Mouse (Mus musculus) forebrain, postnatal 0 days (tissue): ENCODE data around the gene Fbxl20. TPM values are rescaled to one million over a fixed set of nuclear protein-coding genes. Genes with fewer than 3 reads are reported as not detected.

Source experiments
- ATAC-seq: fragments of 200-750 bp; cut with Nextera tagmentation; 2 replicates; pipeline ENCODE4 v1.8.0; 2017; ENCODE audit warnings: mild to moderate bottlenecking, moderate library complexity
- DNase-seq: peaks from one replicate; pipeline ENCODE4 v3.0.0-alpha.2; 2015
- H3K27ac ChIP-seq: fragments of 300-500 bp; sonication (generic); 2 replicates; pipeline ENCODE4 v1.5.1; 2014; ENCODE audit warnings: low read depth, mild to moderate bottlenecking, antibody characterized with exemption, low read length, moderate library complexity, mixed read lengths
- H3K27me3 ChIP-seq: fragments of 300-500 bp; sonication (generic); 2 replicates; pipeline ENCODE4 v1.6.1; 2014; ENCODE audit warnings: mild to moderate bottlenecking, low read length, mixed read lengths; ENCODE audit not compliant: insufficient read depth
- H3K36me3 ChIP-seq: fragments of 300-500 bp; sonication (generic); 2 replicates; pipeline ENCODE4 v1.6.1; 2014; ENCODE audit warnings: mild to moderate bottlenecking, moderate library complexity; ENCODE audit not compliant: insufficient read depth
- H3K4me1 ChIP-seq: fragments of 300-500 bp; sonication (generic); 2 replicates; pipeline ENCODE4 v1.6.1; 2014; ENCODE audit warnings: antibody characterized with exemption; ENCODE audit not compliant: insufficient read depth
- H3K4me2 ChIP-seq: fragments of 300-500 bp; sonication (generic); 2 replicates; pipeline ENCODE4 v1.6.1; 2014; ENCODE audit warnings: low read depth, mild to moderate bottlenecking, moderate library complexity
- H3K4me3 ChIP-seq: fragments of 300-500 bp; sonication (generic); 2 replicates; pipeline ENCODE4 v1.5.1; 2014; ENCODE audit warnings: low read depth, low read length, mixed read lengths
- H3K9ac ChIP-seq: fragments of 300-500 bp; sonication (generic); 2 replicates; pipeline ENCODE4 v1.6.1; 2014; ENCODE audit warnings: mild to moderate bottlenecking
- H3K9me3 ChIP-seq: fragments of 300-500 bp; sonication (generic); 2 replicates; pipeline ENCODE4 v1.6.1; 2016; ENCODE audit warnings: low read length
- CTCF ChIP-seq: sonication (generic); IDR thresholded peaks from 2 replicates; pipeline ENCODE4 v1.5.1; 2016; ENCODE audit warnings: antibody characterized with exemption, control low read depth, low read depth
- WGBS: fragments of 180-500 bp; shearing (Covaris S2); extraction: QIAGEN DNeasy Blood & Tissue Kit; methylation state at CpG from one replicate; pipeline ENCODE4 v1.1.7; 2014; 5-methylcytosine and 5-hydroxymethylcytosine counted together
- polyA plus RNA-seq: library from polyadenylated mRNA; unstranded; fragments of >200 nt; fragmentation: Nextera tagmentation; extraction: Ambion mirVana; gene quantifications from 2 replicates; pipeline ENCODE4 v1.2.1, GENCODE M21; 2015
- total RNA-seq: library from RNA; depleted of rRNA; stranded (reverse); fragments of >200 nt; gene quantifications from 2 replicates; pipeline ENCODE4 v1.2.3, GENCODE M21; 2014

Fbxl20 gene
- total and polyA plus RNA-seq, 2 experiments from 2014 or later: 12.5 to 22.9 TPM

DNA sequence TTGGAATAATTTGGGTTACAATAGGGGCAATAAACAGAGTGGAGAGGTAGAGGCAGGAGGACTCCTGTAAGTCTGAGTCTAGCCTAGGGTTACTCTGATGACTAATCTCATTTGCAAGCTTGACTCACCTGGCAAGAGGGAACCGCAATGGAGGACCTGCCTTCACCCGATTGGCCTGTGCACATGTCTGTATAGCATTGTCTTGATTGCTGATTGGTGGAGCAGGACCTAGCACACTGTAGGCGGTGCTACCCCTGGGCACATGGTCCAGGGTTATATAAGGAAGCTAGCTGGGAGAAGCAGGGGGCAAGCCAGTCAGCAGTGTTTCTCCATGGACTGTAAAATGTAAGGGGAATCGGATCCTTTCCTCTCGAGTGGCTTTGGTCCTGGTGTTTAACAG, 92.2 kb downstream of the Fbxl20 start:
- DNase-seq (no peak), ATAC-seq (0 out of 2 replicates have a peak, but pooled peaks have one; percentile 42)
- Histone ChIP-seq H3K9me3 (no peaks in the 10 kb centered on the region), H3K27ac (no peak overlapping the region), H3K9ac (no peak overlapping the region), H3K36me3 (no peaks in the 10 kb centered on the region), H3K27me3 (peaks cover 6% of the 10 kb centered on the region; the same call in 1 of the 2 replicates), H3K4me1 (no peaks in the 10 kb centered on the region), H3K4me3 (no peak overlapping the region), H3K4me2 (no peak overlapping the region)
- whole genome bisulfite sequencing: 85% methylated on average over 5 of the region's 5 CpGs
- TF ChIP-seq CTCF: no peak

DNA sequence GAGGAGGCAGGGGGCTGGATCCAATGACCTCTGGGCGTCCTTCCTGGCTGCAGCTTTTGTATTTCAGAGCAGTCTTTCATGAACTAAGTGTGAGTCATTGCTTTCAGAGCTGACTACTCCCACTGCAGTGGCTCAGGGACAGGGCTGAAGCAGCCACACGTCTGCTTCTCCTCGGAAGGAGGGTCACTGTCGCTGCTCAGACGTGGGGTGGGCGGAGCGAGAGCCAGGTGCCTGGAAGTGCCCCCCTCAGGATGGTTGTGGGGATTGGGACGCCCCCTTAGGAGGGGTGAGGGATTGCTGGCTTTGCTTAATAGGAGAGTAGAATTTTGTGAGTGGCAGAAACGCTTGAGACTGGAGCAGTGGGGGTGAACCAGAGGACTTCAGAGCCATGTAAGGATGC, 92.7 kb downstream of the Fbxl20 start:
- H3K36me3 ChIP-seq: no peaks in the 10 kb centered on the region
- peaks cover 10% of the 10 kb centered on the region; the same call in 1 of the 2 replicates for H3K27me3 ChIP-seq
- no peaks in the 10 kb centered on the region for H3K4me1 ChIP-seq
- H3K4me3 ChIP-seq: no peak overlapping the region
- no peak for TF ChIP-seq CTCF
- ATAC-seq (no peak), DNase-seq (no peak)
- WGBS: 26% methylated on average over 9 of the region's 9 CpGs
- no peak overlapping the region for H3K9ac ChIP-seq
- no peaks in the 10 kb centered on the region for H3K9me3 ChIP-seq
- H3K27ac ChIP-seq: no peak overlapping the region
- H3K4me2 ChIP-seq: no peak overlapping the region

DNA sequence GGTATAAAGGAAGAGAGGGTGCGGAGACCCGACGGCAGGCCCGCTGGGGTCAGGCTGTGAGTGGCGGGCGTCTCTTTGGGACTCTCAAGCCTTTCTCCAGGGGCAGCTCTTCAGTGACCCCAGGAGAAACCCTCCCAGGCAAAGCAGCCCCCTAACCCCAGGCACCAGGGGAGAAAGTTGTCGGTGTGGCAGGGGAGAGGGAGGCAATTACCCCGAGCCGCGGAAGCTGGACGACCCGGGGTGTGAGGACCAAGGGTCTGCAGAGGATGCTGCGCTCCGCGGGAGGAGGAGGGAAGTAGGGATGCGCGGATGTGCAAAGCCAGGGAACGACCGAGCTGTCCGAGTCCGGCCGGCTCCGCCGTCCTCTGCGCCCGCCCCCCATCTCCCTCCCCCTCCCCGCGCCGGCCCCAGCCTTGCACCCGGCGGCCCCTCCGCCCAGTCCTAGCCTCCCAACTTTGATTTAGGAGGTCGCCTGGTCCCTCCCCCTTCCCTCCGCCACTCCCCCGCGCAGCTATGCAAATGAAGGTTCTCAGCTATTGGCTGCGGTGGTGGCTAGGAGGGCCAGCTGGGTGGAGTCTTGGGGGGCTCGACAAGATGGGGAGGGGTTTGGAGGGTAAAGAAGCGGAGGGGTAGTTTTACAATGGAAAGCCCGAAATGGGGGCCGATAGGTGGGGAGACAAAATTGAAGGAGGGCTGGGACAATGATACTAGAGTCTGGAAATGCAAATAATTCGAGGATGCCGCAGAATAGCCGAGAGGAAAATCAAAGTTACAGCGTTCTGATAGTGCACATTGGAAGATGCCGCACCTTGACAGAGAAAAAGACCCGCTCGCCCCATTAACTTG, 97.0 kb downstream of the Fbxl20 start, which contains the start of gene Stac2:
Stac2 (minus strand) TSS at position 474 of the 846 bp plus-strand sequence.
- Histone ChIP-seq H3K27ac (peak within 1 kb of the TSS; percentile 59), H3K4me3 (peak within 1 kb of the TSS; percentile 48), H3K9me3 (no peaks in the 10 kb centered on the region), H3K27me3 (peaks cover 17% of the 10 kb centered on the region), H3K9ac (peak within 1 kb of the TSS; percentile 58), H3K4me2 (peak within 1 kb of the TSS; percentile 66), H3K4me1 (no peaks in the 10 kb centered on the region; the same call in 1 of the 2 replicates), H3K36me3 (no peaks in the 10 kb centered on the region)
- DNase-seq: peak; percentile 69
- ATAC-seq: peak; percentile 79
- TF ChIP-seq CTCF: no peak
- WGBS: 3% methylated on average over 31 of the region's 48 CpGs

DNA sequence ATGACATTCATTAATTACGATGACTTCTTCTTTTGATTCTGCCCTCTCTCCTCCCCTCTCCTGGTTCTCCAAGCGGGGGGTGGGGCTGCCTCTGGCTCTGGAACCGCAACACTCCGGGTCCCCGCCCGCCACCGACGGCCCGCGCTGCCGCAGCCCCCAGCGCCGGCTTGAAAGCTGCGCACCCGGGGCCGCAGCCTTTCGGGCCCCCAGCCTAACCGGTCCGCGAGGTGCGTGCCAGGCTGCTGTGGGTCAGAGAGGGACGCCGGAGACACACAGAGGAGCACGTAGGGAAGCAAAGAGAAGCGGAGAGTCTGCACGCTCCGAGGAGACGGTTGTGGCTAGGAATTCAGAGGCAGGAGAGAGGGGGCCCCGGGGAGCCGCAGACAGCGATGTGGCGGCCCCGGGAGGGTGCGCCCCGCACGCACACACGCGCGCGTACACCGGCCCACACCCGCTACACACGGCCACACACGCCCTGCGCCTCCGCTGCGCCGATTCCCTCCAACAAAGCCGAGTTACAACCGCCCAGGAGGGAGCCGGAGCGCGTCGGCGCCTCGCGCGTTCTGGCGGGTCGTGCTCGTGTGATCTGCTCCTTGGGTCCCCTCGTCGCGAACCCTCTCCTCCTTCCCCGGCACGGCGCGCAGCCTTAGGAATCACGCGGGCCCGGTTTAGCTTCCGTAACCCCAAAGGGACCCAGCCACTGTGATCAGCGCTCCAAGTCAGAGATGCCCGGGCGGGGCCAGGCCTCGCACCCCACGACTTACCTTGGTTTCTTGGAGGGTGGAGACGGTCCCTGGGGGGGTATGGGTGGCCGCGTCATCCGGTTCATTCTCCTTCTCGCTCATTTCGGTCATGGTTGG, 97.8 kb downstream of the Fbxl20 start:
- peaks cover 17% of the 10 kb centered on the region for H3K27me3 ChIP-seq
- peak overlapping the region; percentile 58 for H3K9ac ChIP-seq
- H3K27ac ChIP-seq: peak overlapping the region; percentile 59
- WGBS: 2% methylated on average over 83 of the region's 83 CpGs
- peak overlapping the region; percentile 66 for H3K4me2 ChIP-seq
- no peaks in the 10 kb centered on the region for H3K36me3 ChIP-seq
- DNase-seq (peak; percentile 59), ATAC-seq (peak; percentile 58)
- H3K4me3 ChIP-seq: peak overlapping the region; percentile 48
- H3K4me1 ChIP-seq: no peaks in the 10 kb centered on the region; the same call in 1 of the 2 replicates
- TF ChIP-seq CTCF: no peak
- H3K9me3 ChIP-seq: no peaks in the 10 kb centered on the region

DNA sequence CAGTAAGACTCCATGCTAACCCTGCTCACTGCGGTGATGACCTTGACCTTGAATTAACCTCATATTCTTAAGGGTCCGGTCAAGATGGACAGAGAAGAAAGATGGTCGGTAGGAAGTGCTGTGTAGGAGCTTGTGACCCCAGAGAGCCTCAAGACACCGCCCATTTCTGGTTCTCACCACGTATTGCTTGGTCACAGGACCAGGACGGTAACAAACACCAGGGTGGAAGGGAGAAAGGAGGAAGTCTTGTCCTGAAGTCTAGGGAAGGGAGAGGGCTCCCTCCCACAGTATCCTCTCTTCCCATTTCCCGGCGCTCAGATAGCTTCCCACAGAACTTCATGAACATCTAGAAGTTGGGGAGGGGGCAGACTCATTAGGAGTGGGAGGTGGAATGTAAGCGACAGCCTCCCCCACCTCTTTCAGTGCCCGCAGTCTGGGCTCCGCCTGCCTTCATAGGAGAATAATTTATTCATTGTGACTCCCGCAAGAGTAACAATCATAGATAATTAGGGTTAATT, 98.5 kb downstream of the Fbxl20 start:
- Histone ChIP-seq H3K9me3 (no peaks in the 10 kb centered on the region), H3K4me3 (peak overlapping the region; percentile 48), H3K27ac (no peak overlapping the region), H3K9ac (peak overlapping the region; percentile 58; the same call in 1 of the 2 replicates), H3K27me3 (peaks cover 17% of the 10 kb centered on the region), H3K36me3 (no peaks in the 10 kb centered on the region), H3K4me1 (no peaks in the 10 kb centered on the region; the same call in 1 of the 2 replicates), H3K4me2 (peak overlapping the region; percentile 66)
- peak; percentile 53; the same call in 1 of the 2 replicates for ATAC-seq
- no peak for TF ChIP-seq CTCF
- 10% methylated on average over 12 of the region's 12 CpGs for WGBS
- no peak for DNase-seq

DNA sequence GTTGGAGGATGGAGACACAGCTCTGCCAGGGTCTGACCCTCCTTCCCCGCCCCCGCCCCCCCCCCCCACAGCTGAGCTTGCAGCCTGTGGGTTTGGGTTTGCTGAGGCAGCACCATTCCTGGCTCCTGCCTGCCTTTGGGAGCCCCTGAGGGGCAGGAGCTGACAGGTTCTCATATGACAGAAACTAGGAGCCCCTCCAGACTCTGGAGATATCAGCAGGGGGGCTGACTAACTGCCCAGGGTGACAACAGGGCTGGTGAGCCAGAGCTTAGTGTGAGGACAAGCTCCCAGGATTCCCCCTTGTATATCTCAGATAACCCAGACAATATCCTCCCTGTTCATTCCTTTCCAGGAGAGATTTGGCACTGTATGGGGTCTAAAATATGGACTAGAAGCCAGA, 99.3 kb downstream of the Fbxl20 start:
- ATAC-seq (no peak), DNase-seq (no peak)
- H3K27ac ChIP-seq: no peak overlapping the region
- no peaks in the 10 kb centered on the region for H3K36me3 ChIP-seq
- no peak overlapping the region for H3K9ac ChIP-seq
- H3K27me3 ChIP-seq: peaks cover 17% of the 10 kb centered on the region
- no peaks in the 10 kb centered on the region; the same call in 1 of the 2 replicates for H3K4me1 ChIP-seq
- 22% methylated on average over 1 of the region's 2 CpGs for WGBS
- no peak for TF ChIP-seq CTCF
- no peak overlapping the region for H3K4me3 ChIP-seq
- no peaks in the 10 kb centered on the region for H3K9me3 ChIP-seq
- no peak overlapping the region for H3K4me2 ChIP-seq
